Mouse (Mus musculus): ENCODE measurements at regions not wholly inside any gene's neighbourhood (a gene's known extent, or its start where the extent isn't known, plus 50 kb on each side); places are given as distances from the start of the nearest gene placed in this dataset.

GRCm38 (mm10) chr16:78144146-78144545, 157.1 kb upstream of the Cxadr start:
- H3K36me3 ChIP-seq = no peaks in the 10 kb centered on the region
- H3K27ac ChIP-seq = no peak overlapping the region
- no peaks in the 10 kb centered on the region for H3K4me1 ChIP-seq
- H3K4me3 ChIP-seq = no peak overlapping the region
- no peaks in the 10 kb centered on the region for H3K27me3 ChIP-seq (replicated peaks)
- no peak overlapping the region for H3K4me2 ChIP-seq (replicated peaks)
- 74% methylated on average over 1 of the region's 1 CpGs for WGBS
- no peak overlapping the region for H3K9ac ChIP-seq
- H3K9me3 ChIP-seq = no peaks in the 10 kb centered on the region
- no peak for ATAC-seq (ENCODE audit: low FRiP score, low read depth)

- no peak overlapping the region for H3K9ac ChIP-seq
- H3K9me3 ChIP-seq = no peaks in the 10 kb centered on the region
- WGBS = 96% methylated on average over 5 of the region's 5 CpGs
- no peaks in the 10 kb centered on the region for H3K4me1 ChIP-seq
- H3K36me3 ChIP-seq = no peaks in the 10 kb centered on the region
- H3K27me3 ChIP-seq (replicated peaks) = no peaks in the 10 kb centered on the region
- no peak overlapping the region for H3K27ac ChIP-seq
- ATAC-seq (ENCODE audit: low FRiP score, low read depth) = no peak
- H3K4me2 ChIP-seq (replicated peaks) = no peak overlapping the region
- no peak overlapping the region for H3K4me3 ChIP-seq
Observed at GRCm38 (mm10) chr16:78135501-78135900, 165.8 kb upstream of the Cxadr start.

- WGBS = 90% methylated on average over 7 of the region's 7 CpGs
- Histone ChIP-seq H3K4me1 (no peaks in the 10 kb centered on the region), H3K4me3 (no peak overlapping the region), H3K27me3 (replicated peaks) (no peaks in the 10 kb centered on the region), H3K9ac (no peak overlapping the region), H3K27ac (no peak overlapping the region), H3K4me2 (replicated peaks) (no peak overlapping the region), H3K36me3 (no peaks in the 10 kb centered on the region), H3K9me3 (no peaks in the 10 kb centered on the region)
- no peak for ATAC-seq (ENCODE audit: low FRiP score, low read depth)
Observed at GRCm38 (mm10) chr16:78134531-78134930, 166.8 kb upstream of the Cxadr start.

GRCm38 (mm10) chr16:78121668-78122067, 179.6 kb upstream of the Cxadr start:
- H3K4me1 ChIP-seq = no peaks in the 10 kb centered on the region
- H3K9me3 ChIP-seq = 0 out of 2 replicates have a peak, but pooled peaks cover 4% of the 10 kb centered on the region
- H3K27me3 ChIP-seq (replicated peaks) = no peaks in the 10 kb centered on the region
- H3K27ac ChIP-seq = no peak overlapping the region
- H3K4me2 ChIP-seq (replicated peaks) = no peak overlapping the region
- no peak overlapping the region for H3K4me3 ChIP-seq
- ATAC-seq (ENCODE audit: low FRiP score, low read depth) = no peak
- H3K9ac ChIP-seq = no peak overlapping the region
- WGBS = 58% methylated on average over 1 of the region's 1 CpGs
- H3K36me3 ChIP-seq = no peaks in the 10 kb centered on the region

- no peaks in the 10 kb centered on the region for H3K36me3 ChIP-seq
- no peak overlapping the region for H3K4me3 ChIP-seq
- H3K27me3 ChIP-seq (replicated peaks) = no peaks in the 10 kb centered on the region
- H3K9me3 ChIP-seq = 0 out of 2 replicates have a peak, but pooled peaks cover 4% of the 10 kb centered on the region
- no peak overlapping the region for H3K4me2 ChIP-seq (replicated peaks)
- no peaks in the 10 kb centered on the region for H3K4me1 ChIP-seq
- no peak for ATAC-seq (ENCODE audit: low FRiP score, low read depth)
- 89% methylated on average over 2 of the region's 2 CpGs for WGBS
- H3K9ac ChIP-seq = no peak overlapping the region
- no peak overlapping the region for H3K27ac ChIP-seq
Observed at GRCm38 (mm10) chr16:78120346-78120899, 180.9 kb upstream of the Cxadr start.

- no peak overlapping the region for H3K27ac ChIP-seq
- H3K36me3 ChIP-seq = no peaks in the 10 kb centered on the region
- no peak overlapping the region for H3K4me2 ChIP-seq (replicated peaks)
- peaks cover 7% of the 10 kb centered on the region; the same call in 1 of the 2 replicates for H3K4me1 ChIP-seq
- H3K9me3 ChIP-seq = no peaks in the 10 kb centered on the region
- H3K4me3 ChIP-seq = no peak overlapping the region
- no peak overlapping the region for H3K9ac ChIP-seq
- no peak for ATAC-seq (ENCODE audit: low FRiP score, low read depth)
- H3K27me3 ChIP-seq (replicated peaks) = no peaks in the 10 kb centered on the region
Observed at GRCm38 (mm10) chr16:78104246-78104645, 197.0 kb upstream of the Cxadr start.

GRCm38 (mm10) chr16:78101415-78102326, 199.6 kb upstream of the Cxadr start:
- Histone ChIP-seq H3K36me3 (no peaks in the 10 kb centered on the region), H3K4me1 (peaks cover 7% of the 10 kb centered on the region; the same call in 1 of the 2 replicates), H3K9me3 (no peaks in the 10 kb centered on the region), H3K27me3 (replicated peaks) (no peaks in the 10 kb centered on the region), H3K4me2 (replicated peaks) (peak overlapping the region; percentile 36; the same call in 1 of the 2 replicates), H3K4me3 (no peak overlapping the region), H3K27ac (no peak overlapping the region), H3K9ac (no peak overlapping the region)
- WGBS = 11% methylated on average over 14 of the region's 14 CpGs
- ATAC-seq (ENCODE audit: low FRiP score, low read depth) = peak; percentile 90

- WGBS = 81% methylated on average over 2 of the region's 2 CpGs
- Histone ChIP-seq H3K36me3 (no peaks in the 10 kb centered on the region), H3K27ac (no peak overlapping the region), H3K9ac (no peak overlapping the region), H3K4me2 (replicated peaks) (no peak overlapping the region), H3K4me1 (peaks cover 7% of the 10 kb centered on the region; the same call in 1 of the 2 replicates), H3K4me3 (no peak overlapping the region), H3K27me3 (replicated peaks) (no peaks in the 10 kb centered on the region), H3K9me3 (no peaks in the 10 kb centered on the region)
- ATAC-seq (ENCODE audit: low FRiP score, low read depth) = no peak
Observed at GRCm38 (mm10) chr16:78099842-78100241, 201.4 kb upstream of the Cxadr start.

- ATAC-seq (ENCODE audit: low FRiP score, low read depth) = no peak
- 87% methylated on average over 6 of the region's 6 CpGs for WGBS
Observed at GRCm38 (mm10) chr16:78099114-78099513, 202.2 kb upstream of the Cxadr start.

GRCm38 (mm10) chr16:78098555-78098954, 202.7 kb upstream of the Cxadr start:
- WGBS = 81% methylated on average over 6 of the region's 6 CpGs
- no peak for ATAC-seq (ENCODE audit: low FRiP score, low read depth)
- H3K4me2 ChIP-seq (replicated peaks) = no peak overlapping the region
- no peak overlapping the region for H3K9ac ChIP-seq
- H3K4me3 ChIP-seq = no peak overlapping the region
- H3K27ac ChIP-seq = no peak overlapping the region
- H3K27me3 ChIP-seq (replicated peaks) = no peaks in the 10 kb centered on the region
- H3K4me1 ChIP-seq = peaks cover 7% of the 10 kb centered on the region; the same call in 1 of the 2 replicates
- H3K36me3 ChIP-seq = no peaks in the 10 kb centered on the region
- H3K9me3 ChIP-seq = no peaks in the 10 kb centered on the region

More at GRCm38 (mm10) chr16:78099114-78099513, 202.2 kb upstream of the Cxadr start:
- Histone ChIP-seq H3K27ac (no peak overlapping the region), H3K4me1 (peaks cover 7% of the 10 kb centered on the region; the same call in 1 of the 2 replicates), H3K4me3 (no peak overlapping the region), H3K27me3 (replicated peaks) (no peaks in the 10 kb centered on the region), H3K9ac (no peak overlapping the region), H3K9me3 (no peaks in the 10 kb centered on the region), H3K36me3 (no peaks in the 10 kb centered on the region), H3K4me2 (replicated peaks) (no peak overlapping the region)

- 41% methylated on average over 1 of the region's 1 CpGs for WGBS
- Histone ChIP-seq H3K27ac (no peak overlapping the region), H3K4me2 (replicated peaks) (no peak overlapping the region), H3K4me1 (peaks cover 7% of the 10 kb centered on the region; the same call in 1 of the 2 replicates), H3K27me3 (replicated peaks) (no peaks in the 10 kb centered on the region), H3K9me3 (no peaks in the 10 kb centered on the region), H3K9ac (no peak overlapping the region), H3K4me3 (no peak overlapping the region), H3K36me3 (no peaks in the 10 kb centered on the region)
- no peak for ATAC-seq (ENCODE audit: low FRiP score, low read depth)
Observed at GRCm38 (mm10) chr16:78096571-78096970, 204.7 kb upstream of the Cxadr start.

- H3K36me3 ChIP-seq = no peaks in the 10 kb centered on the region
- no peak for ATAC-seq (ENCODE audit: low FRiP score, low read depth)
- no peaks in the 10 kb centered on the region for H3K9me3 ChIP-seq
- no peaks in the 10 kb centered on the region for H3K4me1 ChIP-seq
- H3K9ac ChIP-seq = no peak overlapping the region
- no peak overlapping the region for H3K4me3 ChIP-seq
- H3K4me2 ChIP-seq (replicated peaks) = no peak overlapping the region
- no peaks in the 10 kb centered on the region for H3K27me3 ChIP-seq (replicated peaks)
- WGBS = 87% methylated on average over 3 of the region's 3 CpGs
- H3K27ac ChIP-seq = no peak overlapping the region
Observed at GRCm38 (mm10) chr16:78090155-78090554, 211.1 kb upstream of the Cxadr start.
